Mouse (Mus musculus) intestine, postnatal 0 days (tissue): Measurements from ENCODE around the gene Zfp108. TPM values are rescaled to one million over a fixed set of nuclear protein-coding genes. Genes with fewer than 3 reads are reported as not detected.

Experiments
- ATAC-seq: fragments of 200-750 bp; cut with Nextera tagmentation; 2 replicates; pipeline ENCODE4 v1.8.0; 2017; ENCODE audit warnings: mild to moderate bottlenecking, moderate TSS enrichment, moderate library complexity
- H3K27ac ChIP-seq: fragments of 300-500 bp; sonication (generic); 2 replicates; pipeline ENCODE4 v1.5.1; 2014; ENCODE audit warnings: mild to moderate bottlenecking, low read depth, low read length, moderate library complexity
- H3K27me3 ChIP-seq: fragments of 300-500 bp; sonication (generic); replicated peaks from 2 replicates; pipeline ENCODE4 v1.6.1; 2014; ENCODE audit warnings: low read length, mixed read lengths; ENCODE audit not compliant: control insufficient read depth, insufficient read depth
- H3K36me3 ChIP-seq: fragments of 300-500 bp; sonication (generic); 2 replicates; pipeline ENCODE4 v1.6.1; 2014; ENCODE audit warnings: mild to moderate bottlenecking, moderate library complexity; ENCODE audit not compliant: control insufficient read depth, insufficient read depth
- H3K4me1 ChIP-seq: fragments of 300-500 bp; sonication (generic); replicated peaks from 2 replicates; pipeline ENCODE4 v1.6.1; 2014; ENCODE audit warnings: antibody characterized with exemption, low read length, mixed read lengths; ENCODE audit not compliant: control insufficient read depth, insufficient read depth
- H3K4me2 ChIP-seq: fragments of 300-500 bp; sonication (generic); replicated peaks from 2 replicates; pipeline ENCODE4 v1.6.1; 2014; ENCODE audit warnings: low read depth, mild to moderate bottlenecking, moderate library complexity
- H3K4me3 ChIP-seq: fragments of 300-500 bp; sonication (generic); 2 replicates; pipeline ENCODE4 v1.5.1; 2014; ENCODE audit warnings: low read depth, low read length
- H3K9ac ChIP-seq: fragments of 300-500 bp; sonication (generic); 2 replicates; pipeline ENCODE4 v1.6.1; 2014; ENCODE audit warnings: mild to moderate bottlenecking, low read depth, low read length
- H3K9me3 ChIP-seq: fragments of 300-500 bp; sonication (generic); 2 replicates; pipeline ENCODE4 v1.6.1; 2016; ENCODE audit warnings: mixed run types; ENCODE audit not compliant: control insufficient read depth
- CTCF ChIP-seq: sonication (generic); IDR thresholded peaks from 2 replicates; pipeline ENCODE4 v1.5.1; 2016; ENCODE audit warnings: low read depth, mild to moderate bottlenecking, control low read depth, antibody characterized with exemption, moderate library complexity
- WGBS: fragments of 180-500 bp; shearing (Covaris S2); extraction: QIAGEN DNeasy Blood & Tissue Kit; methylation state at CpG from one replicate; pipeline ENCODE4 v1.1.7; 2014; 5-methylcytosine and 5-hydroxymethylcytosine counted together
- polyA plus RNA-seq: library from polyadenylated mRNA; unstranded; fragments of >200 nt; fragmentation: Nextera tagmentation; extraction: Ambion mirVana; gene quantifications from 2 replicates; pipeline ENCODE4 v1.2.1, GENCODE M21; 2015

Gene Zfp108
- polyA plus RNA-seq, 1 experiment from 2014 or later, result 0.98 TPM

DNA sequence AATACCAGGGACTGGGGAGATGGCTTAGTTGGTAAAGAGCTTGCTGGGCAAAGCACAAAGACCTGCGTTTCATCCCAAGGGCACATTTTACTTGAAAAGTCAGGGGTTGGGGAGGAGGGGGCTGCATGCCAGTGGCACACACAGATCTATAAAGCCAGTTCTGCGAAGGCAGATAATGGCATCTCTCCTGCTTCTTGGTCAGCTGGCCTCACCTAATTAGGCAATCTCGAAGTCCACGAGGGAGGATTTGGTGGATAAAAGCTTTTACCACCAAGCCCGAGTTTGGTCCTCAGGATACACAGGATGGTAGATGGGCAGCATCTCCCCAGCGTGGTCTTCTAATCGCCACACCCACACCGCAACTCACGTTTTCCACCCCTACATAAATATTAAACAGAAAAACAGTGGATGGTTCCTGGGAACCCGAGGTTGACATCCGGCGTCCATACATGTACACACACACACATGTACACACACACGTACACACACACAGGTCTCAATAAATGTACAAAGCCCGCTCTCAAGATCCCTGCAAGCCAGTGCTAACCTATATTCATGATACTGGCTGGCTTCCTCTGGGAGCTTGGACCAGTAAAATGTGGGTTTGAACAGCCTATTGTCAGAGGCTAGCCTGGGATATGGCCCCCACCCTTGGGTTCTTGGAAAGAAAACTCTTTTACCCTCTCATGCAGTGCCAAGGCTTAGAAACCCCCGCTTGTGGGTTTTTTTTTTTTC lies 42.9 kb downstream of the Zfp108 start:
- Histone ChIP-seq H3K4me1 (0 out of 2 replicates have a peak, but pooled peaks cover 3% of the 10 kb centered on the region), H3K36me3 (peaks cover 32% of the 10 kb centered on the region), H3K27me3 (no peaks in the 10 kb centered on the region), H3K4me3 (no peak overlapping the region), H3K4me2 (no peak overlapping the region), H3K9ac (no peak overlapping the region), H3K9me3 (no peaks in the 10 kb centered on the region), H3K27ac (no peak overlapping the region)
- no peak for TF ChIP-seq CTCF
- 92% methylated on average over 15 of the region's 15 CpGs for WGBS
- no peak for ATAC-seq

DNA sequence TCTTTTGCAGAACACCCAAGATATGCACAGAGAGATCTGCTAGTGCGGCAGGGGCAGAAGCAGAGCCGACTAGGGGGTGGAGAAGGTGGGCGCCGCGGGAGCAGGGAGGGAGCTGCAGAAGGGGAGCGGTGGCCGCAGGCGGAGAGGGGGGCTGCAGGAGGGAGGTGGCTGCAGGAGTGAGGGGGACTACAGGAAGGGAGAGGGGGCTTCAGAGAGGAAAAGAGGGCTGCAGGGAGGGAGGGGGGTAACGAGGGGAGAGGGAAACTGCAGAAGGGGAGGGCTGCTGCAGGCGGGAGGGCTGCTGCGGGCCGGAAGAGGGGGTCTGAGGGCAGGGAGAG lies 44.0 kb downstream of the Zfp108 start:
- no peaks in the 10 kb centered on the region for H3K27me3 ChIP-seq
- no peak for TF ChIP-seq CTCF
- no peak for ATAC-seq
- WGBS, result 2% methylated on average over 12 of the region's 12 CpGs
- peak overlapping the region; percentile 72 for H3K4me3 ChIP-seq
- peak overlapping the region; percentile 57 for H3K9ac ChIP-seq
- H3K9me3 ChIP-seq, result no peaks in the 10 kb centered on the region
- no peak overlapping the region for H3K27ac ChIP-seq
- H3K36me3 ChIP-seq, result peaks cover 38% of the 10 kb centered on the region; the same call in 1 of the 2 replicates
- peak overlapping the region; percentile 94 for H3K4me2 ChIP-seq
- 0 out of 2 replicates have a peak, but pooled peaks cover 3% of the 10 kb centered on the region for H3K4me1 ChIP-seq

DNA sequence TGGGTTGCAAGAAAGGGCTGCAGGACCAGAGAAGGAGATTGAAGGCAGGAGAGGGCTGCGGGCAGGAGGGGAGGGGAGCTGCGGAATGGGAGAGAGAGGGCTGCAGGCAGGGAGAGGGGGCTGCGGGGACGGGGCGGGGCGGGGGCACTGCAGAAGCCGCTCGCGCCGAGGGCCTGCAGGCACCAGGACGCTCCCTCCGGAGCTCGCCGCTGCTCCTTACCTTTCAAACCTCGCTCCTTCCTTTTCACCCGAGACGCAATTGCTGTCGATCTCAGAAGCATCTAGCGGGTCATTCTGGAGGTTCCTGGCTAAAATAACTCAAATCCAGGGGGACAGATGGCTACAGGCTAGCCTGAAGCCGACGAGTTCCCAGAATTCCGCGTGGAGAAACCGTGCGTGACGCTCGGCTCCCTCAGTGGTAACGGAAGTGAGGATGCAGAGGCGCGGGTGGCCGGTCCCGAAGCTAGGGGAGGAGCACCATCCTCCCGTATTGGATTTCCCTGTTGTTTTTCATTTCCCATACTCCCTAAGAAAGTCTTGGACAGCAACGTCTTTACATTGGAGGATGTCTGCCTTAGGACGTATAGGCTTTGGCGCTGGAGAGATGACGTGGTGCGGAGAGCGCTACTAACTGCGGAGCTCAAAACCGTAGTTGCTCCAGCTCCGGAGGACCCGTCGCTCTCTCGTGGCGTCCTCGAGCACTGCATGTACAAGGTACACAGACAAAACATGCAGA lies 44.5 kb downstream of the Zfp108 start:
- H3K27me3 ChIP-seq, result no peaks in the 10 kb centered on the region
- H3K9ac ChIP-seq, result peak overlapping the region; percentile 57
- H3K36me3 ChIP-seq, result peaks cover 35% of the 10 kb centered on the region; the same call in 1 of the 2 replicates
- 0 out of 2 replicates have a peak, but pooled peaks cover 3% of the 10 kb centered on the region for H3K4me1 ChIP-seq
- ATAC-seq, result peak; percentile 84
- WGBS, result under 1% methylated on average over 45 of the region's 47 CpGs
- peak overlapping the region; percentile 94 for H3K4me2 ChIP-seq
- peak; percentile 70 for TF ChIP-seq CTCF
- no peaks in the 10 kb centered on the region for H3K9me3 ChIP-seq
- H3K27ac ChIP-seq, result peak overlapping the region; percentile 52
- H3K4me3 ChIP-seq, result peak overlapping the region; percentile 72

DNA sequence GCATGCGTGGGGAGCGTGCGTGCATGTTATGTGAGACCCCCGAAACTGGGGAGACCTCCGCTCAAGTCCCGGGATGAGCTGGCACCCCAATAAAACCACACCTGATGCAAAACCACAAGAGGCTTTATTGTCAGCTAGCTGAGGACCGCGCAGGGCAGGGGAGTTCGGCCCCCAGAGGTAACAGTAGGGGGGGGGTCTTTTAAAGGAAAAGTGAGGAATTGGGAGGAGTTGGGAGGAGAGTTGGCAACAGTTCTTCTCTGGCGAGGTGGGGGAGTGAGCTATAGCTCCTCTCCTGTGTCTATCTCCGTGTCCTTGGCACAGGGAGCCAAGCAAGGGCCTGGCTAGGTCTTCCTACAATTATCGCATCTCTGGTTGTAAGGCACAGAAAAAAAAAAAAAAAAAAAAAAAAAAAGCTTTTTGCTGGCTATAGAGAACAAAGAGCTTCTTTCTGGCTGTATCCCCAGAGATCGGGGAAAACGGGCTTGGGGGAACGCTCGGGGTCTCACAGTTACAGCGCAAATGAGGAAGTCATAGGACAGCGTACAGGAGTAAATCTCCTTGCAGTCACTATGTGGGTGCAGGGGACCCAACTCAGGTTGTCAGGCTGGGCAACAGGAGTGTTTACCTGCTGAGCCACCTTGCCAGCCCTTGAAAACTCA lies 45.4 kb downstream of the Zfp108 start:
- no peak for ATAC-seq
- H3K27me3 ChIP-seq, result no peaks in the 10 kb centered on the region
- H3K4me2 ChIP-seq, result peak overlapping the region; percentile 94
- H3K9ac ChIP-seq, result no peak overlapping the region
- no peak for TF ChIP-seq CTCF
- no peak overlapping the region for H3K27ac ChIP-seq
- 3% methylated on average over 18 of the region's 18 CpGs for WGBS
- no peaks in the 10 kb centered on the region for H3K9me3 ChIP-seq
- H3K4me3 ChIP-seq, result peak overlapping the region; percentile 72
- H3K4me1 ChIP-seq, result 0 out of 2 replicates have a peak, but pooled peaks cover 3% of the 10 kb centered on the region
- peaks cover 28% of the 10 kb centered on the region; the same call in 1 of the 2 replicates for H3K36me3 ChIP-seq

- Histone ChIP-seq H3K9me3 (no peaks in the 10 kb centered on the region), H3K9ac (no peak within 1 kb of the TSS), H3K4me1 (0 out of 2 replicates have a peak, but pooled peaks cover 3% of the 10 kb centered on the region), H3K27me3 (no peaks in the 10 kb centered on the region), H3K27ac (no peak within 1 kb of the TSS), H3K4me3 (peak within 1 kb of the TSS; percentile 72), H3K4me2 (peak within 1 kb of the TSS; percentile 94), H3K36me3 (peaks cover 19% of the 10 kb centered on the region; the same call in 1 of the 2 replicates)
- WGBS, result 3% methylated on average over 13 of the region's 13 CpGs
- peak; percentile 48; the same call in 1 of the 2 replicates for ATAC-seq
- no peak for TF ChIP-seq CTCF
These were observed 46.2 kb downstream of the Zfp108 start, which contains the start of gene Zfp61 for GRCm38 (mm10) chr7:24300771-24301282. Gene Zfp61 (minus strand): TSS chr7:24301232.

Other genes starting within 250 kb of the Zfp108 start
- gene Vmn1r183, start 201.5 kb upstream of the Zfp108 start, polyA plus RNA-seq, result not detected in 2 replicates
- 5.2 and 6.5 TPM in 2 replicates for gene Zfp180, start 172.9 kb upstream of the Zfp108 start, polyA plus RNA-seq
- 2.0 and 2.2 TPM in 2 replicates for gene Zfp112, start 142.5 kb upstream of the Zfp108 start, polyA plus RNA-seq
- 7.9 and 8.0 TPM in 2 replicates for gene Zfp235, start 120.6 kb upstream of the Zfp108 start, polyA plus RNA-seq
- 0.37 and 0.72 TPM in 2 replicates for gene Zfp114, start 79.7 kb upstream of the Zfp108 start, polyA plus RNA-seq
- 3.0 and 3.1 TPM in 2 replicates for gene Zfp111, start 43.4 kb upstream of the Zfp108 start, polyA plus RNA-seq
- gene Zfp109, start 17.2 kb upstream of the Zfp108 start, polyA plus RNA-seq, result 0.65 and 0.73 TPM in 2 replicates
- gene Zfp93, start 15.6 kb downstream of the Zfp108 start, polyA plus RNA-seq, result 2.2 and 3.2 TPM in 2 replicates
- 4.6 and 5.1 TPM in 2 replicates for gene Zfp61, start 46.4 kb downstream of the Zfp108 start, polyA plus RNA-seq
- gene Zfp94, start 61.9 kb downstream of the Zfp108 start, polyA plus RNA-seq, result 3.1 and 3.2 TPM in 2 replicates
- 0.18 TPM in 1 of 2 replicates, not detected in the other for gene Tescl, start 79.1 kb downstream of the Zfp108 start, polyA plus RNA-seq
- not detected in 2 replicates for gene Lypd5, start 94.4 kb downstream of the Zfp108 start, polyA plus RNA-seq
- gene Kcnn4, start 115.5 kb downstream of the Zfp108 start, polyA plus RNA-seq, result 3.2 and 3.7 TPM in 2 replicates
- gene Smg9, start 144.8 kb downstream of the Zfp108 start, polyA plus RNA-seq, result 14.0 and 15.1 TPM in 2 replicates
- gene Irgc1, start 197.5 kb downstream of the Zfp108 start, polyA plus RNA-seq, result not detected in 2 replicates
- 6.9 and 7.8 TPM in 2 replicates for gene Plaur, start 207.7 kb downstream of the Zfp108 start, polyA plus RNA-seq
- 1.4 and 1.7 TPM in 2 replicates for gene Cadm4, start 227.2 kb downstream of the Zfp108 start, polyA plus RNA-seq